Mouse (Mus musculus) common myeloid progenitor, adult 5-6 weeks (primary cell): ENCODE results near the gene Slc35f5. TPM values are rescaled to one million over a fixed set of nuclear protein-coding genes. Genes with fewer than 3 reads are reported as not detected.
A peak's percentile ranks its signal among the peaks of the same experiment; 100 is the strongest.
"Not testable (repeated sequence)": the region's sequence is repeated elsewhere in the genome, so short reads cannot be mapped to it uniquely, and the experiment has no call there.

Experiments
- ATAC-seq: replicated peaks from 2 replicates; pipeline ENCODE4 v1.8.0; 2016; ENCODE audit warnings: low read depth, mild to moderate bottlenecking, moderate TSS enrichment, inconsistent platforms; ENCODE audit not compliant: poor library complexity, severe bottlenecking
- total RNA-seq: library from RNA; stranded (forward); fragments of 200-1000, 187-1606 nt; gene quantifications from 2 replicates; pipeline ENCODE4 v1.2.3, GENCODE M21; 2017

Gene Slc35f5
- total RNA-seq, result 8.5 and 9.8 TPM in 2 replicates

GRCm38 (mm10) chr1:125560259-125561192, at the start of gene Slc35f5:
Slc35f5 (plus strand) TSS chr1:125560595.
- peak; percentile 89 for ATAC-seq

GRCm38 (mm10) chr1:125514706-125515105, 45.7 kb upstream of the Slc35f5 start:
- ATAC-seq, result no peak

GRCm38 (mm10) chr1:125516910-125517659, 43.3 kb upstream of the Slc35f5 start:
- no peak for ATAC-seq

DNA sequence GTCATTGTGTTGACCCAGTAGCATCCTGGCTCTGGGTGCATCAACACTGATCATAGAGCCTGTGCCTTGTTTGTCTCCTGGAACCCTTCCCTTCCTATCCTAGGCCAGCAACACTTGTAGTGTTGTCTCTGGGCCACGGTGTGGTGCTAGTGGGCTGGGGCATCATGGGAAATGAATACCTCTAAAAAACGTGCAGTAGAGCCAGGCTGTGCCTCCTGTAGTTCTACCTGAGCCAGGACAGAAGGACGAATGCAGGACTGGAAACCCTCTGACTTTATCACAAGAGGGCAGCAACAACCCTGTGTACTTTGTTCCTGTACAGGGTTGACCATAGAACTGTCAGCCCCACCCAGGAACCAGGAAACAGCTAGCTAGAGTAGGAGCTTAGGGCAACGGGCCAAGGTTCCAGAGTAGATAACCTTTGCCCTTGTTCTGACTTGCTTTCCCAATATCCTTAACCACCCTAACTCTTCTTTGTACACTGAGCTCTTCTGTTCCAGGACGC, 41.2 kb upstream of the Slc35f5 start:
- ATAC-seq, result peak; percentile 69

DNA sequence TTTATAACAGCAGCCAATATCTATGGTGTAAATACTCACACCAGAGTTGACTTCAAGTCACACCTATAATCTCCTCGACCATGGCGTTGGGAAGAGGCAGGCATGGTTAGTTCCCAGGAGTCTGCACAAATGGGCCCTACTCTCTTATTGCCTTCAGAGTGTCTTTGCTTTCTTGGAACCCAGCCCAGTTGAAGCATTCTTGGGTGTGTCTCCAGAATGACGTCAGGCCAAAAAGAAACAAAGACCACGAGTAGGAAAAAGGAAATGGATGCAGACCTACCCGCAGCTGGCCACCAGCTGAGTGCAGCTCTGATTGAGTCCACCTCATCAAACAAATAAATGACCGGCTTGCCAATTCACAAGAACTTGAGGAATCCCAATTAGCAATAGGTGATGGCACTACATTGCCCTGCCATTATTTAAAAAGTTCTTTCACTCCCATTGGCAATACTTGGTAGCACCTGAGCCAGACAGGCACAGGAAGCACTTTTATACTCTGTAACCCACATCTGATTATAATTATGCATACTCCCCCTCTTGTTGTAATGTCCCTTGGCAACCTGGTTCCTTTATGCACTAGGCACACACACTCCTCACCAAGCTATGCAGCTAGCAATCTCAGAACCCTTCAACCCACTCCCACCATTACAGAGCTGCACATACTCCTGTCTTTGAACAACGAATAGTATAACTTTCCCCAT, 34.3 kb upstream of the Slc35f5 start:
- peak; percentile 50 for ATAC-seq

DNA sequence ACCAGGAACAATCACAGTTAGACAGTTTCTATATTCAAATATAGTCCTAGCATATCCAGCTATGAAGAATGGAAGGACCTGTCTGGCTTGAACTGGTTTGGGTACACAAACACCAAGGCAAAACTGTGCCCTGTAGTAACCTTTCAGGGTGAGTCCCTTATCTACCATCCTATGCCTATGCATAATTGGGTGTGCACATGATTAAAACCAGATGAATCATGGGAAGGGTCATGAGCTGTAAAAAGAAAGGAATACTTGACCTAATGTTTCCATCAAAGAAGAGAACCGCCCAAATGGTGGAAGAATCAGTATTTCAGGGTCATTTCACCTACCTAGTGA, 33.8 kb upstream of the Slc35f5 start:
- no peak for ATAC-seq

DNA sequence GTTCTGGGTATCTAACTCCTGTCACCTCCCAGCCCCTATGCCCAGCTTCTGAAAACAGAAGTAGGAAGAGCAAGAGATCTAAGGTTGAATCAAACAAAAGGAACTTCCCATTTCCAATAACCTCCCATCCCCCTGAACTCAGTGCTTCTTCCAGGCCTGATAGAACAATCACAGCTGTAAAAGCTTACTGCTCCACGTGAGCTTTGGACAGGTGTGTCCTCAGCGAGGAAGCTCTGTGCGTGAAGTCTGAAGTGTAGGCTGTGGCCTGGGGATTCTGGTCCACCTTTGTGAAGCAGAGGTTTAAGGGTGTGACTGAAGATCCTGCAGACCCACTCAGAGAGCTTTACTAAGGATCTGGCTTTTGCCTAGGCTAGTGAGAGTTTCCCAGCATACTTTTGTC, 33.0 kb upstream of the Slc35f5 start:
- no peak for ATAC-seq

- not testable (repeated sequence) for ATAC-seq
These were observed 27.0 kb upstream of the Slc35f5 start for GRCm38 (mm10) chr1:125533180-125533912.

GRCm38 (mm10) chr1:125537131-125537530, 23.3 kb upstream of the Slc35f5 start:
- no peak for ATAC-seq

DNA sequence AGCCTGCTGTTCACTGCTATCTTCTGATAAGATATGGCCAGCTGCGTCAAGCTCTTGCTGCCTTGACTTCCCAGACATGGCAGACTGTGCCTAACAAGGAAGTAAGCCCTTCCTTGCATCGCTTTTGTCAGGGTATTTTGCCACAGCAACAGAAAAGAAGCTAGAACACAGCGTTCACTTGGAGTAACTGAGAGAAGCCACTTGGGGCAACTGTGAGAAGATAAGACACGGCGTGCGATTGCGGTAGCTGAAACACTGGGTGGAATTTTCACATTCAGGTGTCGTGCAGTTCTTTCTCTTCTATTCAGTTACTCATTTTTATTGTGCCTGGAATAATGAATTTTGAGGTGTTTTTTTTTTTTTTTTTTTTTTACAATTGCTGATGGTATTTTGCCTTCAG, 22.6 kb upstream of the Slc35f5 start:
- ATAC-seq, result no peak

DNA sequence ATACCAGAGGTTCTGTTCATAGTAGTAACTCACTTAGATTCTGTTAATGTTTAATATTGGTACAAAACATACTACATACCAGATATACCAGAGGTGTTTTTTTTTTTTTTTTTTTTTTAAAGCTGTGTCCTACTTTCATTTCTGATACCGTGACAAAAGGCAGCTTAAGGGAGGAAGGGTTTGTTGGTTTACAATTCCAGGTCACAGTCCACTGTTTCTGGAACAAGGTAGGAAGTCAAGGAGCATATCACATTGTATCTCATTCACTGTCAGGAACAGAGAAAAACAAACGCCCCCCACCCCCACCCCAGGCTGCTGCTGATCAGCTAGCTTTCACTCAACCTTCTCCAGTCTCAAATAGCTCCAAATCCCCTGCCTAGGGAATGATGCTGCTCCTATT, 21.1 kb upstream of the Slc35f5 start:
- no peak for ATAC-seq

DNA sequence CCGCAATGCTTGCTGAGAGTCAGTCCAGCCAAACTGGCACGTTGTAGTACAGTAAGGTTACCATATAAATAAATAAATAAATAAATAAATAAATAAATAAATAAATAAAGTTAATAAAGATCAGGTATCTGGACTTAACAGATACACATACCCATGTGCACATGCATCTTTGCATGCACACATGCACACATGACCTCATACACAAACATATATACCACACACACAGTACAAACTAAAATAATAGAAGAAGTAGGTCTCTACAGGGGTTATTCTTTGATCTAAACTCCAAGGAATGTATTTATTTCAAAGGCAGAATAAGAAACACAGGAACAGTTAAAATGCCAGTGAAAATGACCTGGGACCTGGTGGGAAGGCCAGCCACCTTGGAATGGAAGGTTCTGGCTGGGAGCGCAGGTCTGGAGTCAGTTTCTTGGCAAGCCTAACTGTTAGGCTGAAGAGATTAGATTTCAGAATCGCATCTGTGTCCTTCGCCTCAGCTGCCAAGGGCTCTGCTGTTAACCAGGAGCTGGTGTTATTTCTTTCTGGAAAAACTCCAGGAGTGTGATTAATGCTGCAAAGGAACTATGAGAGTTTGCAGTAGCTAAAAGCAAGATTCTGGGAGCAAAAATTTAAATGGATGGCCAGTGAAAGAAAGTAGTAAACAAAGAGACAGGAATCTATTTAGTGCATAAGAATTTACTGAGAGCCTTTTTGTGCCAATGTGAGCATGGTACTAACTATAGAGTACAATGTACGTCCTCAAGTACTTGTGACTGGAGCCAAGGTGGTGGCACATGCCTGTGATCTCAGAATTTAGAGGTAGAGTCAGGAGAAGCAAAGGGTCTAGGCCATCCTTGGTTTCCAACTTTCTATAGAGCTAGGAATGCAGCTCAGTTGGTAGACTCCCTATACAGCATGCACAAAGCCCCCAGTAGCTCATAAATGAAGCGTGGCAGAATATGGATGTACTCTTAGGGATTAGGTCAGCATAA, 18.1 kb upstream of the Slc35f5 start:
- no peak for ATAC-seq

DNA sequence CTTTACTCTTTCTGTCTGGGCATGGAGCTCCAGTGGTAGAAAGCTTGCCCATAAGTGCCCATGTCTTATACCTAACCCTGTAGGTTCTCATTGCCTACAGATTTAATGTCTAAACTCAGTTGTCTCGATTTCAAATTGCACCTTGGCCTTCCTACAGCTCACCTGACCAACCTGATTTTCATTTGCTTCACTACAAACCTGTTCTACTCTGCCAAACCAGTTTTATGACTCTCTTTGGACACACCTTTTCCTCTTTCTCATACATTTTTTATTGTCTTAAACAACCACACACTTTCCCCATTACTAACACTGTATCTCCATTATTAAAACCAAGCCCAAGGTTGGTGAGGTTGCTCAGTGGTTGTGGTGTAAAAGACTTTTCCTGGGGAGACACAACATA, 10.5 kb upstream of the Slc35f5 start:
- ATAC-seq, result no peak

DNA sequence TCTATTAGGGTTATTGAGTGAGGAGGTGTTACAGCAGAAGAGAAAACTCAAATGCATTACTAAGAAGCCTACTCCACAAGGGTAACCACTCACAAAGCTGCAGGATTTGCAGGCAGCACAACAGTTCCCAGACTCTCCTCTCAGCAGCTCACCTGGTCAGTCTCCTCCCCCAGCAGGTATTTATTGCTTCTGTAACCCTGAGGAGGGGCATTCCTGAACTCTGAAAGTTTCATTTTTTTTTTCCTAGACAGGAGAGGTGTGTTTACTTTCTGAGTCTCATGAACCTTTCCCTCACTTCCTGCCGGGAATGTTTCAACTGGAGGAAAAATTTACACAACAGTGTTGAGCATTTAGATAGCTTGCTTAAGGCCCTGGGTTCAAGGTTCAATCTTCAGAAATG, 10.0 kb upstream of the Slc35f5 start:
- ATAC-seq, result no peak

- ATAC-seq, result no peak
These were observed 8.8 kb upstream of the Slc35f5 start for GRCm38 (mm10) chr1:125551564-125551963.

DNA sequence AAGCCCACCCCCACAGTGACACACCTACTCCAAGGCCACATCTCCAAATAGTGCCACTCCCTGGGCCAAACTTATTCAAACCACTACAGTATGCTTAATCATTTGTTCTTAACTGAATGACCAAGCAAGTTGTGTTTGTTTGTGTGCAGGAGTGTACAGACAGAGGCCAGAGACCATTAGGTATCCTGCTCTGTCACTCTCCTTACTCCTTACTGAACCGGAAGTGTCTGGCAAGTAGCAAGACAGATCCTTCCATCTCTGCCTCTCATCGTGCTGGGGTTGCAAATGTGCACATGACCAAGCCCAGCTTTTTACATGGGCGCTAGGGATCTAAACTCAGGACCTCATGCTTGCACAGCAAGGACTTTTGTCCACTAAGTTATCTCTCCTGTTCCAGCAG, 1.1 kb upstream of the Slc35f5 start:
- ATAC-seq, result no peak

DNA sequence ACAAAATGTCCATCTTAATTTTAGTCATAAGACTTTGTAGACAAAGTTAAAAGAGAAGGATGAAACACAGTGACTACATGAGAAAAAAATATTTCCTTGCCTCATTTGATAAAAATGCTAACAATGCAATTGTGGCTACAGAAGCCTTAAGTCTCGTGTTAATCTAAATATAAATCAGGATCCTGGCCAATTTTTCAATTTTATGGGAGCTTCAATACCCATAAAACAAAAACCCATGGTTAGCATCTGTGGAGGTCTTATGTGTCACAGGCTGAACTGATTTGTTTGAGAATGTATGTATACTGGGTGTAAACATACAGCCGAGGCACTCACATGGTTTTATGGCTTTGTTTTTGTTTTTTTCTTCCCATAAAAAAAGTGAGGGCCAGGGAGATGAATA, 674 bp upstream of the Slc35f5 start:
- ATAC-seq, result no peak

DNA sequence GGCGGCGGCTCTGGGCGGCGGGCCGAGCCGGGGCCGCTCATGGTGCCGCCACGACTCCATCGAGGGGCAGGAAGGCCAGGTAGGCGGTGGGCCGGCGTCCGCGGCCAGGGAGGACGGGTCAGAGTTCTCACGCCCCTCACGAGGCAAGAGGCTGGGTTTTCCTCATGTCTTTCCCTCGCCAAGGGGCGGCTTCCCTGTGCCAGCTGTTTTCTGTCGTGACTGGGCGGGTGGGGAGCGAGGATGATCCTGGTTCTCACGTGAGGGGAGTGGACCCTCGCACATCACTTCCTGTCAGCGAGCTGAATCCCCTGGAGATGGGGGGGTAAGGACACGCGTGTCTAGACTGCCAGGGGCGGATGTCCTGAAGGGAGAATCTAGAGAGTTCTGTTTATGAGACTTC, 811 bp downstream of the Slc35f5 start:
- ATAC-seq, result peak; percentile 23

- no peak for ATAC-seq
These were observed 1.4 kb downstream of the Slc35f5 start for GRCm38 (mm10) chr1:125561841-125562240.
